Mouse (Mus musculus) heart, postnatal 36 days (tissue): ENCODE results near the gene Snx21. TPM values are rescaled to one million over a fixed set of nuclear protein-coding genes. Genes with fewer than 3 reads are reported as not detected.
A peak's percentile ranks its signal among the peaks of the same experiment; 100 is the strongest.

Source experiments
- DNase-seq, 2 experiments: peaks; one replicate each; pipeline ENCODE4 v3.0.0; 2021 to 2022
- intact Hi-C: fragments of 180-260 bp; cut with DNase I; formaldehyde crosslinking; loops from one replicate; pipeline ENCODE4 v1.15.1; 2025
- total RNA-seq, 2 experiments: library from RNA; stranded (reverse); gene quantifications; 2 replicates each; pipeline ENCODE4 v1.2.3; 2021

Gene Snx21
- 10 to 100 TPM; 23.4 to 29.0 TPM for total RNA-seq

DNA sequence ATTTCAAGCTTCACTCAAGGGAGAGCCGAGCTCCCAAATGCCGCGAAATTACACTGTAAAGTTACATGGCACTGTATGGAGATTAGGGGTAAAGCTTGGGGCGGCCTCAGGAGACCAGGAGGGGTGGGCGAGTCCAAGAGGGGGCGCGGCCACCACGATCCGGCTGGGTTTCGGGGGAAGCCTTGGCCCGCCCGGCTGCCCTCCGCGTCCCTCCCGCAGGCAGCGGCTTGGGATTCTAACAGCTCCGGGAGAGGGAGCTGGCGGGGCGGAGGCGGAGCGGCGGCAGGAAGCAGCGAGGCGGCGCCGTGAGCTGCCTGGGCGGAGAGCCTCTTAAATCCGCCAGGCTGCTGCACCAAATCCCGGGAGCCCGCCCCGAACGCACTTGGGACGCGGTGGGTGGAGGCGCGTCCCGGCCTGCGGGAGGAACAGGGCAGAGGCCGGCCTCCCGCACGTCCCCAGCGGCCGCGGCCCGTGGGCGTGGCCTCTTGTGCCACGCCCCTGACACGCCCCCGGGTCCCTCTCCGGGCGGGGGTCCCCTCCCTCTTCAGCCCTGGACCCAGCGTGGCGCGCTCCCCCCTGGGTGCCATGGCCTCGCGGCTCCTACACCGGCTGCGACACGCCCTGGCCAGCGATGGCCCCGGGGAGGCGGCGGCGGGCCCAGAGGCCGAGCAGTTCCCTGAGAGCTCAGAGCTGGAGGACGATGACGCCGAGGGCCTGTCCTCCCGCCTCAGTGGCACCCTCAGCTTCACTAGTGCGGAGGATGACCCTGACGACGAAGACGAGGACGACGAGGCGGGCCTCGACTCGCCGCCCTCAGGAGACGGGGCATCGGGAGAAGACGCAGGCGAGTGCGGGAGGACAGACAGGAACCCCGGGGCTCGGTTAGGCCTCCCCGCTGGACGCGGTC is at the start of gene Snx21:
Gene Snx21, plus strand, starts transcription at position 343 of the 907 bp plus-strand sequence.
- peak; percentile 88 to 93 for DNase-seq
- intact Hi-C loops = no loop called here

DNA sequence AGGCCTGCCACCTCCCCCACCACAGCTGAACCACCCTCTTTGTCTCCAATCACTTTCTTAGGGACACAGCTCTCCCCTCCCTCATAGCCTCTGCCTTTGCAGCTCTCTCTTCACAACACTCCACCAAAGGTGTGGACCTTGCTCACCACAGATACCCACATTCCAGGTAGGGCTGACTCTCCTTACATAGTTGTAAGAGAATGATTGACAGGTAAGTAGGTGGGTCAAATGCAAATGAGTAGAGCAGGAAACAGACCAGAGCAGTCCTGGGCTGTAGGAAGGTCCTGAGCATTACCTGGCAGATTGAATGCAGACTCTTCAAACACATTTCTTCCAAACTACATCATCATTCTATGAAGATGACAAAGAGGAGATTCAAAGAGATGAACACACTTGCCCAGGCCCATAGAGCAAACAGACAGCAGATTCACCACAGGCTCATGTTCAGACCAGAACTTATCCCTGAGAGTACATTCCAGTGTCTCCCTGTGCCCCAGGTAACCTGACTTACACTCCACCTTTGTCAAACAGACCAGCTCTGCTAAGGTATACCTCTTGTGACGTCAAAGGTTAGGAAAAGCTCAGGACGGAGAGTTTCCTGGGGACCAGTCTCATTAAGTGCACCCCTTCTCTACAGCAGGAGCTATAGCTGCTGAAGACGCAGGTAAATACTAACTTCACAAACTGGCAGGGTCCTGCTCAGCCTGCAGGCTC is 48.1 kb upstream of the Snx21 start:
- intact Hi-C loops = no loop called here
- no peak for DNase-seq

DNA sequence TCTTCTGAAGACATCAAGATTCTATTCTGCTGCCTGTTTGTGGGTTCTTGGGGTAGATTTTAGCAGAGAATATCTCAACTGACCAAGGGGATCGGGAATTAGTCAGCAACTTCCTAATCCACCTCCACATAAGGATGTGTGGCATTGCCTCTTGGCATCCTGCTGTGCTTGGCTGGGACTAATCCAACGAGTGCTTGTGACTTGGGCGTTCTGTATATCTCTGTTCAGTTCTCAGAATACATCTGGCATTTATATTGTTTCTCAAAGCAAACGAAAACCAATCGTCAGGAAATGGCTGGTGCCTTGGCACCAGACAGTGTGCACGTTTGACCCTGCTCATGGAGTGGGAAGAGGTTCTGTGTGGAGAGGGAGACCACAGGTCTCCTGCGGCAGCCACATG is 45.7 kb upstream of the Snx21 start:
- intact Hi-C loops = no loop called here
- DNase-seq = no peak

DNA sequence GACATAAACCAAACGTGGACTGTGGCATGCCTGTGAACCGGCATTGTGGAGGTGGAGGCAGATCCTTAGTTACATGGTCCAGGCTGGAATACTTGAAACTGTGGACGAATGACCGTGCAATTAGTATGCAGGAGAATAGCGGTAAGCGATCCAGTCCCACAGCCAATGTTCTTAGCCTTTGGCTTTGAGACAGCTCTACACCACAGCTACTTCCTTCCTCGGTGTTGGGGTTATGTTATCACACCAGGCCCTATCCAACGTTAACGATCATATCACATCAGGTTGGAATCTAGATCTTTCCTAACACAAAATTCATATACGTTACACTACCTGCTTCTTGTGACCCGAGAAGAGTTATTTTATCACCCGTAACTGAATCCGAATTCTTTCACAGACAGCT is 40.6 kb upstream of the Snx21 start:
- intact Hi-C loops = no loop called here
- DNase-seq = no peak

DNA sequence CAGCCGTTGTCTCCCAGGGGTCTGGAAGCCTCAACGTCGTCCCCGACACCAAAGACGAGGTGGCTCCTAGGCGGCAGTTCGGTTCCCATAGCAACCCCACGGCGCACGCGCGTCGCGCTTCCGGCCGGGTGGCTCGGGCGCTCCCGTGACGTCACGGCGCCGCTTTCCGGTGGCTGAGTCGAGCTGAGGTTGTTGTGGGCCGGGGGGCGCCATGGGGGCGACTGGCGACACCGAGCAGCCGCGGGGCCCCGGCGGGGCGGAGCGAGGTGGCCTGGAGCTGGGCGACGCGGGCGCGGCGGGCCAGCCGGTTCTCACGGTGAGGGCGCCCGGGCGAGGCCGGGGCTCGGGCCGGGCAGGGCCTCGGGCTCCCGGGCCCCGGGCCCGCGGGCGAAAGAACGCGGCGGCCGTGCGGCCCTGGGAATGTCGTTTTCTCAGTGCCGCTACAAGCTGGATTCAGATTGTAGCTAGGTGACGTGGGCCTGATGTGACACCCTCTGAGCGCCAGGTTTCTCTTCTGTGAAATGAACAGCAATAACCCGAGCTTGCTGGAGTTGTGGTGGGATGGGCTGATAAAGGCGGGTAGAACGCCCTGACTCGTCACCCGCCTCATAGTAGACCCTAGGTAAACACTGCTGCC is 39.7 kb upstream of the Snx21 start, which contains the start of the genes Wfdc3 and Dnttip1:
Gene Wfdc3, minus strand, starts transcription at position 89 of the 637 bp plus-strand sequence.
Gene Dnttip1, plus strand, starts transcription at position 141 of the 637 bp plus-strand sequence.
- peak; percentile 94 to 95 for DNase-seq
- intact Hi-C loops = loop anchor here (1.0 kb wide), 1 partner anchor 21 kb away; no protein-coding TSS in a partner anchor

DNA sequence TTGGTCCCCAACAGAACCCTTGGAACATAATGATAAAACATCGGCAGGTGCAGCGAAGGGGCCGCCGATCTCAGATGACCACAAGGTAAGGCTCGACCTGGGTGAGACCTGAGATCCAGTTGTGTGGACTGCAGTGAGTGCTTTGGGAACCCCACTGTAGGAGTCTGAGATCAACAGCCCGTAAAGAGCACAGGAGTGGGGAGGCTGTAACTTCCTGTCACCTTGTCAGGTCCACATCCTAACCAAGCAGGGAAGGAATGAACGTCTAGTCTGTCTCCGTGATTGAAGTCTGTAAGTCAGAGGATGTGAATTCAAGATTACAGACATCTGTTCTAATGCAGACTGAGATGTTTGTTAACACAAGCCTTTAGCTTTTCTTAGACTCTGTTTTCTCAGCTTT is 38.9 kb upstream of the Snx21 start:
- DNase-seq = no peak
- intact Hi-C loops = loop anchor here (1.0 kb wide), 1 partner anchor 21 kb away; no protein-coding TSS in a partner anchor

DNA sequence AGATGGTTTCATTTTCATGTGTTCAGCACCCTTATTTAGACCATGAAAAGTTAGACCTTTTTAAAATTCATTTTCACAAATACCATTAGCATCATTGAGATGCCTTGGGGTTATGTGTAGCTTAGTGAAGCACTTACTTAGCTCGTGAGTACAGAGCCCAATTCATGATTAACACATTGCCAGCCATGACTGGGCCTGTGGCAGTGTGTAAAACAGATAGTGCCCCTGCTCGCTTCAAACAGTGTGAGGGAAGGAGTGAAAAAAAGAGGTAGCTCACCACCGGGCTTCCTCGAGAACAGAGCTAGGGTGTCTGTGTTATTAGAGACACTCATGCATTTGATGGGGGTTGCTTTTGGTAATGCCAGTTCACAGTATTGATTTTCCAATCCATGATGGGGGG is 37.4 kb upstream of the Snx21 start:
- no peak for DNase-seq
- intact Hi-C loops = no loop called here

DNA sequence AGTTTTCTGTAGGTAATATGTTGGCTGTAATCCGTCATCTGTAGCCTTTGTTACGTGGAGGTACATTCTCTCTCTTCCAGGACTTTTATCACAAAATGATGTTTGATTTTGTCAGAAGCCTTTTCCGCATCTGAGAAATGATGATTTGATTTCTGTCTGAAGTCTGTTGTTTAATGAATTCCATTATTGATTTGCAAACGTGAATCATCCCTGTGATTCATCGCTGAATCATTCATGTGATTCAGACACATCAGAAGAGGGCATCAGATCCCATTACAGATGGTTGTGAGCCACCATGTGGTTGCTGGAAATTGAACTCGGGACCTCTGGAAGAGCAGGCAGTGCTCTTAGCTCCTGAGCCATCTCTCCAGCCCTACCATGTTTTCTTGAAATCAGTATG is 36.6 kb upstream of the Snx21 start:
- intact Hi-C loops = no loop called here
- no peak for DNase-seq

DNA sequence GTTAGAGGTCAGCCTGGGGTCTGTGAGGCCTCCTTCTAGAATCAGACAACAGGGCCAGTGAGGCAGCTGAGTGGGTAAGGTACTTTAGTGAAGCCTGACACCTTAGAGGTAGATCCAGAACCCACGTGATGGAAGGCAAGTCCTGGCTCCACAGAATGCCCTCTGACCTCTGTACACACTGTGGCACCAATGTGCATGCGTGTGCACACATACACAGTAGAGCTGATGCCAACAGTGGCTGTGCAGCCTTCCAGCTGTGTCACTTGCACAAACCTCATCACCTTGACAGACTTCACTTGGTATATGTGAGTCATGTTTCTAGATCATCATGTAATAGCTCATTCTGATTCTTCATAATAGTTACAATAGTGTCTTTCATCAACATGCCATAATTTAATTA is 33.2 kb upstream of the Snx21 start:
- DNase-seq = no peak
- intact Hi-C loops = no loop called here

DNA sequence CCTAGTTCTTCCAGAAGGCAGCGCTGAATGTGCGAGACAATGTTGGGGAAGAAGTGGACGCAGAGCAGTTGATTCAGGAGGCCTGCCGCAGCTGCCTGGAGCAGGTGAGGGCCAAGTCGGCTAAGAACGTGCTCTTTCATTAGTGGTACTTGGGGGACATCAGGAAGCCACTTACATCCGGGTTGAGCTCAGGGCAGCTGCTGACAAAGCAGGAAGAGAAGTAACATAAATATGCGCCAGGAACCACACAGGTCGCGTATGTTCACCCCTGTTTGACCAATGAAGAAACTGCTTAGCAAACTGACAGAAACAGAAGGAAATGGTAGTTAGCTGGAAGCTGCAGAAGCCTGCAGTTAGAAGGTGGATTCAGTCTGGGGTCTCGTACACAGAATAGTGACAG is 31.5 kb upstream of the Snx21 start:
- no peak for DNase-seq
- intact Hi-C loops = no loop called here

DNA sequence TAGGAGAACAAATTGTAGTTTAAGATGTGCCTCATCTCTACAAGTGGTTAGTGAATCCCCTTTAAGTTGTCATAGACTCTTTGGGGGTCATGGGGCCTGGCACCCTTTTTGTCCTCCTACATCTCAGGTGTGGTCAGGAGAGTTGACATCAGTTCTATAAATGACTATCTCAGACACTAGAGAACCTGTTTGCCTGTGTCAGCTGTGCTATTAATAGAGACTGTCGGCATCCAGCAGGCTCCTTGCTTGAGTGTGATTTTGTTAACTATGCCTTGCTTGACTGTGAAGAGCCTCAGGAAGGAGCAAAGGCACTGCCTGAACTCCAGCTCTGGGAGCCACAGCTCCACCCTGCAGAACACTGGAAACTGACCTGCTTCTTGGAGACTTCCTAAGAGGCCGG is 30.8 kb upstream of the Snx21 start:
- DNase-seq = no peak
- intact Hi-C loops = no loop called here

DNA sequence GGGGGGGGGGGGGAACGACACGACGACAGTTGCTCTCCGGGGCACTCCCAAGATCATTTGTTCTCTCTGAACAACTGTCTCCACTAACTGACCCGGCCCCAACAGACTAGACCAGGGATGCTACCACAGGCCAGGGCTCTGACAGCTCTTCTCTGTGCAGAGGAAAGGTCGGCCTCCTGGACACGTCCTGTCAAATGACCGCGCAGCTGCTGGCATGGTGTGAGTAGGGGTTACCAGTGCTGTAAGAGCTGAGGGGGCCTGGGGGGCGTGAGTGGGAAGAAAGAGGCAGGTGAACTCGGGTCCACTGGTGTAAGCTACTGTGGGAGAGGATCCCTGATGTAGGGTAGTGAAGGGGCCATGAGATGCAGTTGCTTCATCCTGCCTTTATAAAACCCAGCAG is 27.8 kb upstream of the Snx21 start:
- intact Hi-C loops = no loop called here
- DNase-seq = no peak

DNA sequence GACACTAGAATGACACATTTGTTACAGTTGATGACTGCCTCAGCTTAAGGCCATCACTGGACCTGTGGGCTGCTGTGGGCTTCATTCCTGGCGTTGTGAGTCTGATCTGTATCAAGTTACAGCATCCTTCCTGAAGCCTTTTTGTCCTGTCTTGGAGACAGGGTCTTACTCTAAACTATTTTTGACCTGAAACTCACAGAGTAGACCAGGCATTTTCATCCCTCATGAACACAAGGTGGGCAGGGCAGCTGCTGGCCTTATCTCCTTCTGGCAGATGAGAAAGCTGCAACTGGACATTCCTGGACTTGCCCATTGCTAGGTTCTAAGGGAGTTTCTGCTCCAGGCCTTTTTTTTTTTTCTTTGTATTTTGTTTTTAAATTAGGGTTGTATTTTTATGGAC is 26.9 kb upstream of the Snx21 start:
- intact Hi-C loops = no loop called here
- no peak for DNase-seq

DNA sequence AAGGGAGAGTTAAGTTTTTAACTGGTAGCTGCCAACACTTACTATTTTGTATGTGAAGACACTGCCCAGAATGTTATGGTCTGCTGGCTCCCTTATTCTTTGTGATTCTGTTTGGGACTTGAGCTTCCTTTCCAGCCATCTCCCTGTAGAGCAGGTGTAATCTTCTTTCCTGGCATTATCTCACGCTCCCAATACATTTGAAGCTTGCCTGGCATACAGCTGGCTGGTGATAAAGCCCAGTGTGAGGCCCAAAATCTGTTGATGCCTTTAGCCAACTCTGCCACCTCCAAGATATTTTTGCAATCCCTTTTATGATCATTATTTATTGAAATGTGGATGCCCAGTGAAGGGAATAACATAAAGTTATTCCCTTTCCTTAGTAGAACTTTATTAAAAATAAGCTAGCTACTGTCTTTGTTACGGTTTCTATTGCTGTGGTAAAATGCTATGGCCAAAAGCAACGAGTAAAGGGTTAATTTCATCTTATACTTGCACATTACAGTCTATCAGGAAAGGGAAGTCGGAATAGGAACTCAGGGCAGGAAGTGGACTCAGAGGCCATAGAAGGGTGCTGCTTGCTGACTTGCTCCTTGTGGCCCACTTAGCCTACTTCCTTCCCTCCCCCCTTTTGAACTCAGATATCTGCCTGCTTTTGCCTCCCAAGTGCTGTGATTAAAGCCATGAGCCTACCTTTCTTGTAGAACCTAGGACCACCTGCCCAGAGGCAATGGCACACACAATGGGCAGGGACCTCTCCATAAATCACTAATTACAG is 25.4 kb upstream of the Snx21 start:
- no peak for DNase-seq

DNA sequence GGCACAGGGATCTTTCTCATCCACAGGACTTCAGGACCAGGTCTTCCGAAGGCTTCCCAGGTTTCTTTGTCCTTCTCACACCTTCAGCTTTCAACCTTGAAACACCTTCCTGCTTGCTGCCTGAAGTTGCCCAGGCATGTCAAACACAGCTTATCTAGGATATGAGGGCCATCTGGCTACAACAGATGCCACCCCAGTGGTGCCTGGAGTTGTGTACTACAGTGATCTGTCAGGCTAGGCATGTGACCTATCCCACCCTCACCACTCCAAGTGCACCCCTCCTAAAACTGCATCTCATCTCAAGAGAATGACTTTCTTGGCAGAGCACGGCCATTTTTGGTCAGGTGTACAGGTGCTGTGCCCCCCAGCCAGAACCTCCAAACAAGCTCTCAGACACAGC is 24.1 kb upstream of the Snx21 start:
- intact Hi-C loops = no loop called here

More for the DNA sequence above, 25.4 kb upstream of the Snx21 start:
- intact Hi-C loops = no loop called here

DNA sequence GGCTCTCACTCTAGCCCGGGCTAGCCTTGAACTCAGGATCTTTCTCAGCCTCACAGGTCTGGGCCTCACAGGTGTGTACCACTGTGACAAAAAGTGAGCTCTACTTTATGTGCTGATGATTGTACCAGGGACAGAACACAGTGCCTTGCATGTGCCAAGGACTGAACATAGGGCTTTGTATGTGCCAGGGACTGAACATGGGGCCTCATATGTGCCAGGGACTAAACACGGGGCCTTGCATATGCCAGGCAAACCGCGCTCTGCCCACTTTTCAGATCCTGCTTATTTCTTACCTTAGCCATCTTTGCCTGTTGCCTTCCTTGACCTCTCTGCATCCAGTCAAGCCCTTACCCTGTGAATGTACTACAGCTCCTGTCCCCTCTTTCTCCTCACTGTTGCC is 23.7 kb upstream of the Snx21 start:
- intact Hi-C loops = no loop called here

More for the DNA sequence above, 24.1 kb upstream of the Snx21 start:
- DNase-seq = no peak

DNA sequence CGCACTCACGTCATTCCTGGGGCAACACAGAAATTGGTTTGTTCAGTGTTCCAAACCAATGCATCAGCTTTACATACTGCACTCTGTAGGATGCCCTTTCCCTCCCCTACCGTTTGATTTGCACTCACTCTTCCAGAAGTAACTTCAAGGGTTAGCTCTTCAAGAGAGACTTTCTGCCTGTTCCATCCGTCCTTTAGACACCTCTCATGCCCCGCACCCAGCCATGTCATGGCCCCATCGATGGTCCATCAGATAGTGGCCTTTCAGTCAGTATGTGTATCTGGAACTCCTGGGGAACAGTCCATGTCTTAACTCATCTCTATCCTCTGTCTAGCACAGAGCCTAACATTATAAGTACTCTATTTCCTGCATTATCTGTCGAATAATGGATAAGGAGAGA is 23.0 kb upstream of the Snx21 start:
- no peak for DNase-seq
- intact Hi-C loops = no loop called here

More for the DNA sequence above, 23.7 kb upstream of the Snx21 start:
- no peak for DNase-seq

DNA sequence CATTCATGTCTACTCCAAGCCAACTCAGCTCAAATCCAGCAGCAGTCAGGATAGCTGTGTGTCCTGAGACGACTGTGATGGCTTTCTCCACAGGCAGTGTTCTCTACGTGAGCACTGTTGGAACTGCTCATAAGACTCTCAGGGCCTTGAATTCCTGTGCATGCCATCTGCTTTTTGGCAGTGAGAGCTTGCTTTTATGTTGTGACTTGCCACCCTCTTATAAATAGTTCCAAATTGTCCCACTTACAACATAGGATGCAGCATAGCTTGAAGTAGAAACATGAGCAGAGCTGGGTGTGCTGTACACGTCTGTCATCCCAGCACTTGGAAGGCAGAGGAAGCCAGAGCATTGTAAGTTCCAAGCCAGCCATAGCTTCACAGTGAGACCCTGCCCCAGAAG is 19.8 kb upstream of the Snx21 start:
- intact Hi-C loops = no loop called here

DNA sequence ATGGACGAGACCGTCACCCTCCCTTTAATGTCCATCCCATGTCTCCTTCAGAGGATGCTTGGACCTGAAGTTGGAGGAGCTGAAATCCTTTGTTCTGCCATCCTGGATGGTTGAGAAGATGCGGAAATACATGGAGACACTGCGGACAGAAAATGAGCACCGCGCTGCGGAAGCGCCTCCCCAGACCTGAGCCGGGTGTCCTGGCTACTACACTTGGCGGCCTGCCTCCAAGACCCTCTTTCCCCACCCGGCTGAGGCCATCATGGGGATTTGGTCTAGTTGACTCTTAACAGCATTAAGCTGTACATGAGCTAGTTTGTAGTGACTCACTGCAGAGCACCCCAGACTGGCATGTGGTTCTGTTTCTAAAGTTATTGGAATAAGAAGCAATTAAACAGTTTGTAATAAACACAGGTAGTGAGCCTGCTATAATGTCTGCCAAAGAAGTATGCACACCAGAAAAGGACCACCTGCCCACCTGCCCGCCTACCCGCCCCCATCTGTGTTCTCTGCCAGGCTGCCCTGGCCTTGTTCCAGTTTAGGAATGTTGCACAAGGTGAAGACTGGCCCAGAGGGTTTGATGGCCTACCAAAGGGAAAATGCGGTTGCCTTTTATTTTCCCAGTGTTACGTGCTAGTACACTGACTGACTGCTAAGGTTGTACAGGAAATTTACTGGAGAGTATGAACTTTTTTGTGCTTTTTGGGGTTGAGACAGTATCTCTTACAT is 17.6 kb upstream of the Snx21 start:
- intact Hi-C loops = loop anchor here (1.0 kb wide), 1 partner anchor 22 kb away; no protein-coding TSS in a partner anchor

More for the DNA sequence above, 19.8 kb upstream of the Snx21 start:
- DNase-seq = no peak

More for the DNA sequence above, 17.6 kb upstream of the Snx21 start:
- no peak for DNase-seq
